Mouse (Mus musculus): ENCODE measurements around the gene Lamtor2.

DNA sequence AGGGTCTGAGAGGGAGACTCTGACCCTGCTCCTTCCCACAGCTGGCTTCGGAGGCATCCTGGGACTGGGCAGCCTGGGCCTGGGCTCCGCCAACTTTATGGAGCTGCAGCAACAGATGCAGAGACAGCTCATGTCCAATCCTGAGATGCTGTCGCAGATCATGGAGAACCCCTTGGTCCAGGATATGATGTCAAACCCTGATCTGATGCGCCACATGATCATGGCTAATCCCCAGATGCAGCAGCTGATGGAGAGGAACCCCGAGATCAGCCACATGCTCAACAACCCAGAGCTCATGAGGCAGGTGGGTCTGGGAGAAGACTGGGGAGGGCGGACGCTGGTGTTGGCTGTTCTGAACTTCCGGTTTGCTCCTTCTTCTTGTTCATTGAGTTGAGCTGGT lies 3.7 kb upstream of the Lamtor2 start:
- TF ChIP-seq POLR2A (IDR thresholded peaks at IDR 0.05; ENCODE audit: control insufficient read depth, low read depth, low read length) (no peak), CTCF (IDR thresholded peaks at IDR 0.05; ENCODE audit: control insufficient read depth, insufficient read depth, insufficient replicate concordance, low read depth, low read length) (no peak)

Data from testis, adult 2 months (tissue).